Mouse (Mus musculus) lung, postnatal 10 days (tissue): ENCODE results near the gene Tusc1.

Experiments
- DNase-seq: peaks from one replicate; pipeline ENCODE4 v3.0.0; 2021

The Tusc1 gene

GRCm38 (mm10) chr4:93335118-93336003 is at the start of gene Tusc1:
Gene Tusc1 (minus strand): TSS chr4:93335511.
- DNase-seq: peak; percentile 87

GRCm38 (mm10) chr4:93352930-93353329 is 17.6 kb upstream of the Tusc1 start:
- no peak for DNase-seq

GRCm38 (mm10) chr4:93344357-93344756 is 9.0 kb upstream of the Tusc1 start:
- no peak for DNase-seq

- DNase-seq: no peak
Measured at GRCm38 (mm10) chr4:93341568-93341967, 6.3 kb upstream of the Tusc1 start.

- no peak for DNase-seq
Measured at GRCm38 (mm10) chr4:93337977-93338376, 2.7 kb upstream of the Tusc1 start.

GRCm38 (mm10) chr4:93334636-93335117 is 634 bp downstream of the Tusc1 start:
- peak; percentile 88 for DNase-seq

- no peak for DNase-seq
Measured at GRCm38 (mm10) chr4:93307486-93307885, 27.8 kb downstream of the Tusc1 start.

- DNase-seq: no peak
Measured at GRCm38 (mm10) chr4:93286065-93286464, 49.2 kb downstream of the Tusc1 start.
